Mouse (Mus musculus) heart, postnatal 0 days (tissue): ENCODE data around the gene Kncn. TPM values are rescaled to one million over a fixed set of nuclear protein-coding genes. Genes with fewer than 3 reads are reported as not detected.

ENCODE experiments used
- ATAC-seq: fragments of 200-750 bp; cut with Nextera tagmentation; 2 replicates; pipeline ENCODE4 v1.8.0; 2017; ENCODE audit warnings: low read depth, moderate number of reproducible peaks, moderate library complexity; ENCODE audit not compliant: insufficient read depth
- DNase-seq: peaks from one replicate; pipeline ENCODE4 v3.0.0-alpha.2; 2016; ENCODE audit warnings: low spot score
- H3K27ac ChIP-seq: fragments of 300-500 bp; sonication (generic); 2 replicates; pipeline ENCODE4 v1.5.1; 2014; ENCODE audit warnings: low read depth, mild to moderate bottlenecking
- H3K27me3 ChIP-seq: fragments of 300-500 bp; sonication (generic); 2 replicates; pipeline ENCODE4 v1.6.1; 2014; ENCODE audit warnings: low read length, mixed read lengths; ENCODE audit not compliant: control insufficient read depth, insufficient read depth
- H3K36me3 ChIP-seq: fragments of 300-500 bp; sonication (generic); replicated peaks from 2 replicates; pipeline ENCODE4 v1.6.1; 2014; ENCODE audit warnings: low read length, mixed read lengths; ENCODE audit not compliant: control insufficient read depth, insufficient read depth
- H3K4me1 ChIP-seq: fragments of 300-500 bp; sonication (generic); 2 replicates; pipeline ENCODE4 v1.6.1; 2014; ENCODE audit warnings: antibody characterized with exemption; ENCODE audit not compliant: control insufficient read depth, insufficient read depth
- H3K4me2 ChIP-seq: fragments of 300-500 bp; sonication (generic); 2 replicates; pipeline ENCODE4 v1.6.1; 2014; ENCODE audit warnings: low read depth, mild to moderate bottlenecking, low read length, moderate library complexity
- H3K4me3 ChIP-seq: fragments of 300-500 bp; sonication (generic); 2 replicates; pipeline ENCODE4 v1.5.1; 2014; ENCODE audit warnings: low read depth, low read length
- H3K9ac ChIP-seq: fragments of 300-500 bp; sonication (generic); replicated peaks from 2 replicates; pipeline ENCODE4 v1.6.1; 2014; ENCODE audit warnings: low read depth, low read length, mixed read lengths
- H3K9me3 ChIP-seq: fragments of 300-500 bp; sonication (generic); replicated peaks from 2 replicates; pipeline ENCODE4 v1.6.1; 2016; ENCODE audit warnings: low read length; ENCODE audit not compliant: control insufficient read depth
- CTCF ChIP-seq: IDR thresholded peaks from 2 replicates; pipeline ENCODE4 v1.5.1; 2016; ENCODE audit warnings: antibody characterized with exemption, control low read depth, low read depth
- EP300 ChIP-seq: IDR thresholded peaks from 2 replicates; pipeline ENCODE4 v1.6.1; 2016; ENCODE audit warnings: antibody characterized with exemption, low read depth
- WGBS: fragments of 180-500 bp; shearing (Covaris S2); extraction: QIAGEN DNeasy Blood & Tissue Kit; methylation state at CpG from one replicate; pipeline ENCODE4 v1.1.7; 2014; 5-methylcytosine and 5-hydroxymethylcytosine counted together
- polyA plus RNA-seq: library from polyadenylated mRNA; unstranded; fragments of >200 nt; fragmentation: Nextera tagmentation; extraction: Ambion mirVana; gene quantifications from 2 replicates; pipeline ENCODE4 v1.2.1, GENCODE M21; 2015
- total RNA-seq: library from RNA; depleted of rRNA; stranded (reverse); fragments of >200 nt; gene quantifications from 2 replicates; pipeline ENCODE4 v1.2.3, GENCODE M21; 2014; ENCODE audit warnings: low replicate concordance; rRNA removed

The Kncn gene
- not detected in 2 replicates for total RNA-seq
- polyA plus RNA-seq, result not detected in 2 replicates

- Histone ChIP-seq H3K27me3 (peaks cover 7% of the 10 kb centered on the region; the same call in 1 of the 2 replicates), H3K9me3 (no peaks in the 10 kb centered on the region), H3K27ac (no peak within 1 kb of the TSS), H3K36me3 (no peaks in the 10 kb centered on the region), H3K9ac (no peak within 1 kb of the TSS), H3K4me3 (no peak within 1 kb of the TSS), H3K4me1 (no peaks in the 10 kb centered on the region), H3K4me2 (no peak within 1 kb of the TSS)
- WGBS, result 69% methylated on average over 6 of the region's 6 CpGs
- TF ChIP-seq EP300, result no peak
- no peak for TF ChIP-seq CTCF
- DNase-seq (no peak), ATAC-seq (no peak)
These were observed at the start of gene Kncn for GRCm38 (mm10) chr4:115884022-115884421. Gene Kncn, plus strand, starts transcription at chr4:115884400.

- Histone ChIP-seq H3K27ac (no peak overlapping the region), H3K9ac (no peak overlapping the region), H3K27me3 (no peaks in the 10 kb centered on the region), H3K9me3 (no peaks in the 10 kb centered on the region), H3K4me1 (peaks cover 11% of the 10 kb centered on the region), H3K36me3 (peaks cover 45% of the 10 kb centered on the region), H3K4me3 (no peak overlapping the region), H3K4me2 (no peak overlapping the region)
- 55% methylated on average over 2 of the region's 2 CpGs for WGBS
- DNase-seq (no peak), ATAC-seq (no peak)
- TF ChIP-seq EP300, result no peak
- no peak for TF ChIP-seq CTCF
These were observed 48.6 kb upstream of the Kncn start for GRCm38 (mm10) chr4:115835576-115835975.

- TF ChIP-seq CTCF (no peak), EP300 (no peak)
- 78% methylated on average over 4 of the region's 4 CpGs for WGBS
- Histone ChIP-seq H3K9me3 (no peaks in the 10 kb centered on the region), H3K27ac (no peak overlapping the region), H3K4me3 (peak overlapping the region; percentile 87; the same call in 1 of the 2 replicates), H3K4me2 (peak overlapping the region; percentile 79), H3K27me3 (no peaks in the 10 kb centered on the region), H3K9ac (no peak overlapping the region), H3K4me1 (peaks cover 11% of the 10 kb centered on the region), H3K36me3 (peaks cover 25% of the 10 kb centered on the region)
- DNase-seq (no peak), ATAC-seq (no peak)
These were observed 46.0 kb upstream of the Kncn start for GRCm38 (mm10) chr4:115838196-115838595.

GRCm38 (mm10) chr4:115838696-115839641 is 45.2 kb upstream of the Kncn start, which contains the start of gene Mknk1:
Gene Mknk1, plus strand, starts transcription at chr4:115839198.
- ATAC-seq, result peak; percentile 99
- peak within 1 kb of the TSS; percentile 68 for H3K27ac ChIP-seq
- WGBS, result 2% methylated on average over 51 of the region's 51 CpGs

GRCm38 (mm10) chr4:115839956-115840355 is 44.2 kb upstream of the Kncn start:
- H3K36me3 ChIP-seq, result peaks cover 9% of the 10 kb centered on the region
- no peaks in the 10 kb centered on the region for H3K9me3 ChIP-seq
- no peak overlapping the region for H3K9ac ChIP-seq
- no peak for TF ChIP-seq CTCF
- TF ChIP-seq EP300, result no peak
- H3K27ac ChIP-seq, result no peak overlapping the region
- no peak for DNase-seq
- peak overlapping the region; percentile 79 for H3K4me2 ChIP-seq
- H3K4me1 ChIP-seq, result peaks cover 11% of the 10 kb centered on the region
- H3K27me3 ChIP-seq, result no peaks in the 10 kb centered on the region
- 47% methylated on average over 4 of the region's 4 CpGs for WGBS
- no peak for ATAC-seq
- peak overlapping the region; percentile 87 for H3K4me3 ChIP-seq

More at GRCm38 (mm10) chr4:115838696-115839641, 45.2 kb upstream of the Kncn start, which contains the start of gene Mknk1:
- Histone ChIP-seq H3K4me3 (peak within 1 kb of the TSS; percentile 87), H3K4me2 (peak within 1 kb of the TSS; percentile 79), H3K4me1 (peaks cover 11% of the 10 kb centered on the region), H3K9me3 (no peaks in the 10 kb centered on the region), H3K36me3 (peaks cover 18% of the 10 kb centered on the region), H3K27me3 (no peaks in the 10 kb centered on the region), H3K9ac (peak within 1 kb of the TSS; percentile 72)
- no peak for TF ChIP-seq EP300
- no peak for TF ChIP-seq CTCF
- peak; percentile 96 for DNase-seq
